Mouse (Mus musculus): ENCODE results near the gene Hoxa10.

- TF ChIP-seq CTCF (IDR thresholded peaks at IDR 0.05; ENCODE audit: low read depth, low read length) (no peak), POLR2A (IDR thresholded peaks at IDR 0.05; ENCODE audit: borderline replicate concordance, low read depth, low read length) (no peak)
Measured at GRCm38 (mm10) chr6:52268341-52268740, 27.7 kb upstream of the Hoxa10 start.

Data from bone marrow macrophage, adult 2 months (primary cell).